In the genomic region with DNA sequence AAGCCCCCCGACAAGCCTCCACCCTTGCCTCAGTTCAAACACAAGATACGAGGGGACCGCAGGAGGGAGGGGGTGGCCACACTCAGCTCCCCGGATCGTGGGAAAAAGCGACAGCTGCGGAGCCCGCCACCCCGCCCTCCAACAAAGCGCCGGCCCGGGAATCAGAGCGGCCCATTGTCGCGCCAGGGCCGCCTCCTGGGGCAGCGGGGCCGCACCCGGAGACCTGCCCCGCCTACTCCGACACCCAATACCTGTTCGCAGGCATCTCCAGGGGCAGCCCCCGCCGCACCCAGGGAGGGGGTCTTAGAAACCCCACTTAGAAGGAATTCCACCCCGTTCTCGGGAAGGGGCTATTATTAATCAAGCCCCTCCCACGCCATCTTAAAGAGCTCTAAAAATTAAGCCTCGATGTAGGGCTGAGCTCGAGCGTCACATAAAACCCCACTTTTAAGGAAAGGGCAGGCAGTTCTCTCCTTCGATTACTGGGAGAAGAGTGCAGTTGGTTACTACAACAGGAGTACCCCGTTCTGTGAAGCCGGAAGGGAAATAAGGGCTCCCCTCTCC, we compare ENCODE assay signal across 8 mouse cellular contexts. TPM values are rescaled to one million over a fixed set of nuclear protein-coding genes. Genes with fewer than 3 reads are reported as not detected.
A peak's percentile ranks its signal among the peaks of the same experiment; 100 is the strongest.
DNase-seq lines count a peak whose midpoint lies in the region; ATAC-seq and TF ChIP-seq lines count a peak whose summit lies in the region.

No protein-coding gene starts in this region.

- DNase-seq in left cerebral cortex, postnatal 4 days: peak; percentile 60
- no peak for DNase-seq in left cerebral cortex, postnatal 36 days (ENCODE audit: low spot score in 2 of 2)
- peak; percentile 94 for DNase-seq in brain, embryonic 14.5 days (ENCODE audit: low read depth)
- peak; percentile 74 for DNase-seq in lung, postnatal 0 days (ENCODE audit: low spot score)
- peak; percentile 28 for DNase-seq in splenic B cell, adult 2 months (ENCODE audit: low read depth, low spot score)
- DNase-seq in left cerebral cortex, postnatal 14 days (ENCODE audit: low spot score in 2 of 2): no peak

- H3K4me1 ChIP-seq in heart, embryonic 12.5 days (replicated peaks): peaks cover 60% of the 10 kb centered on the region
- peaks cover 74% of the 10 kb centered on the region for H3K4me1 ChIP-seq in kidney, embryonic 16.5 days (ENCODE audit: insufficient read depth, low read length)
- H3K4me1 ChIP-seq in lung, postnatal 0 days (ENCODE audit: insufficient read depth, low read depth, low read length): peaks cover 52% of the 10 kb centered on the region

- under 1% methylated on average over 33 of the region's 33 CpGs for WGBS in heart, embryonic 12.5 days
- WGBS in kidney, embryonic 16.5 days: under 1% methylated on average over 33 of the region's 33 CpGs
- under 1% methylated on average over 33 of the region's 33 CpGs for WGBS in lung, postnatal 0 days

- no peak for TF ChIP-seq EP300 in lung, postnatal 0 days (IDR thresholded peaks at IDR 0.05)

- no peak for ATAC-seq in heart, embryonic 12.5 days (ENCODE audit: insufficient number of reproducible peaks, low FRiP score)
- no peak; the same call in 1 of the 2 replicates for ATAC-seq in kidney, embryonic 16.5 days (ENCODE audit: low FRiP score, low TSS enrichment)
- ATAC-seq in lung, postnatal 0 days: peak; percentile 14; the same call in 1 of the 2 replicates

- 0 out of 2 replicates have a peak, but pooled peaks have one; percentile 26 for TF ChIP-seq POLR2A in brain, embryonic 14.5 days (IDR thresholded peaks at IDR 0.05; ENCODE audit: borderline replicate concordance, extremely low read depth, insufficient read depth, insufficient read length, poor library complexity, severe bottlenecking)

- peak overlapping the region; percentile 69 for H3K4me2 ChIP-seq in heart, embryonic 12.5 days
- peak overlapping the region; percentile 70 for H3K4me2 ChIP-seq in kidney, embryonic 16.5 days (replicated peaks; ENCODE audit: low read depth, low read length)
- peak overlapping the region; percentile 81 for H3K4me2 ChIP-seq in lung, postnatal 0 days (replicated peaks; ENCODE audit: low read depth, low read length)

- H3K27ac ChIP-seq in heart, embryonic 12.5 days (ENCODE audit: poor library complexity, severe bottlenecking): peak overlapping the region; percentile 52
- H3K27ac ChIP-seq in kidney, embryonic 16.5 days (ENCODE audit: low read length): peak overlapping the region; percentile 89
- peak overlapping the region; percentile 93 for H3K27ac ChIP-seq in lung, postnatal 0 days (ENCODE audit: low read length)

- H3K36me3 ChIP-seq in heart, embryonic 12.5 days: no peaks in the 10 kb centered on the region
- peaks cover 13% of the 10 kb centered on the region; the same call in 1 of the 2 replicates for H3K36me3 ChIP-seq in kidney, embryonic 16.5 days (ENCODE audit: insufficient read depth, low read length)
- no peaks in the 10 kb centered on the region for H3K36me3 ChIP-seq in lung, postnatal 0 days (ENCODE audit: insufficient read depth, low read length)
- H3K36me3 ChIP-seq in splenic B cell, adult 2 months (ENCODE audit: control insufficient read depth, insufficient read depth, low read length, poor library complexity, severe bottlenecking): no peaks in the 10 kb centered on the region

- intact Hi-C loops in left cerebral cortex, postnatal 4 days (cut with DNase I): no loop called here
- intact Hi-C loops in left cerebral cortex, postnatal 36 days (cut with DNase I): no loop called here
- intact Hi-C loops in left cerebral cortex, postnatal 14 days (cut with DNase I): loop anchor here (5.0 kb wide), 2 partner anchors 45 to 55 kb away; a partner anchor contains a TSS

- TF ChIP-seq CTCF in brain, embryonic 14.5 days (IDR thresholded peaks at IDR 0.05; ENCODE audit: borderline replicate concordance, extremely low read depth, insufficient read depth, insufficient read length): no peak
- TF ChIP-seq CTCF in lung, postnatal 0 days (IDR thresholded peaks at IDR 0.05): no peak

- peak overlapping the region; percentile 74 for H3K9ac ChIP-seq in heart, embryonic 12.5 days
- H3K9ac ChIP-seq in kidney, embryonic 16.5 days (replicated peaks; ENCODE audit: low read length): peak overlapping the region; percentile 93
- H3K9ac ChIP-seq in lung, postnatal 0 days (replicated peaks; ENCODE audit: low read depth): peak overlapping the region; percentile 93

- peak overlapping the region; percentile 57 for H3K4me3 ChIP-seq in heart, embryonic 12.5 days
- peak overlapping the region; percentile 87 for H3K4me3 ChIP-seq in kidney, embryonic 16.5 days (ENCODE audit: low read length)
- H3K4me3 ChIP-seq in lung, postnatal 0 days (ENCODE audit: low read depth, low read length): peak overlapping the region; percentile 92

- peaks cover 19% of the 10 kb centered on the region for H3K27me3 ChIP-seq in heart, embryonic 12.5 days (replicated peaks)
- no peaks in the 10 kb centered on the region for H3K27me3 ChIP-seq in kidney, embryonic 16.5 days (ENCODE audit: insufficient read depth, low read length)
- H3K27me3 ChIP-seq in lung, postnatal 0 days (replicated peaks; ENCODE audit: insufficient read depth, low read length): no peaks in the 10 kb centered on the region
- no peaks in the 10 kb centered on the region for H3K27me3 ChIP-seq in splenic B cell, adult 2 months (ENCODE audit: control insufficient read depth, insufficient read depth, low read length, poor library complexity, severe bottlenecking)

- no peaks in the 10 kb centered on the region for H3K9me3 ChIP-seq in heart, embryonic 12.5 days (replicated peaks)
- no peaks in the 10 kb centered on the region for H3K9me3 ChIP-seq in kidney, embryonic 16.5 days (ENCODE audit: low read length)
- H3K9me3 ChIP-seq in lung, postnatal 0 days (ENCODE audit: low read length): no peaks in the 10 kb centered on the region

RNA-seq across cellular contexts. Expression of a gene that starts 14.1 kb away (rescaled TPM):
- total RNA-seq in left cerebral cortex, postnatal 4 days (2021): 10 to 100 TPM; 39.5 to 42.1 TPM
- 10 to 100 TPM; 24.5 to 28.5 TPM for total RNA-seq in left cerebral cortex, postnatal 36 days (2021)
- 30.5 and 42.4 TPM in 2 replicates for polyA plus RNA-seq in brain, embryonic 14.5 days (2012; rRNA removed)
- 20.4 TPM in 2 replicates for polyA plus RNA-seq in heart, embryonic 12.5 days (2016; fragmentation: Nextera tagmentation; extraction: Ambion mirVana)
- 23.7 and 27.0 TPM in 2 replicates for polyA plus RNA-seq in kidney, embryonic 16.5 days (2015; fragmentation: Nextera tagmentation; extraction: Ambion mirVana)
- polyA plus RNA-seq in lung, postnatal 0 days (2015; fragmentation: Nextera tagmentation; extraction: Ambion mirVana): 11.8 and 14.7 TPM in 2 replicates
- total RNA-seq in left cerebral cortex, postnatal 14 days (2021): 10 to 100 TPM; 23.6 to 27.5 TPM

RNA-seq across cellular contexts. Expression of a gene that starts 57.4 kb away (rescaled TPM):
- 10 to 100 TPM; 52.3 to 52.6 TPM for total RNA-seq in left cerebral cortex, postnatal 4 days (2021)
- 10 to 100 TPM; 39.0 to 52.3 TPM for total RNA-seq in left cerebral cortex, postnatal 36 days (2021)
- 50.0 and 60.0 TPM in 2 replicates for polyA plus RNA-seq in brain, embryonic 14.5 days (2012; rRNA removed)
- 22.6 and 24.5 TPM in 2 replicates for polyA plus RNA-seq in heart, embryonic 12.5 days (2016; fragmentation: Nextera tagmentation; extraction: Ambion mirVana)
- 27.6 and 28.6 TPM in 2 replicates for polyA plus RNA-seq in kidney, embryonic 16.5 days (2015; fragmentation: Nextera tagmentation; extraction: Ambion mirVana)
- 10.2 and 13.1 TPM in 2 replicates for polyA plus RNA-seq in lung, postnatal 0 days (2015; fragmentation: Nextera tagmentation; extraction: Ambion mirVana)
- total RNA-seq in left cerebral cortex, postnatal 14 days (2021): 10 to 100 TPM; 42.3 to 45.5 TPM

Comparison
In these comparisons a context has a peak if more than half of its experiments do, and no peak if none do; other contexts are left out.
1. DNase-seq: peak in left cerebral cortex, postnatal 4 days (single experiment), brain, embryonic 14.5 days (single experiment), lung, postnatal 0 days (single experiment) and splenic B cell, adult 2 months (single experiment); none in left cerebral cortex, postnatal 36 days (0 of 2) and left cerebral cortex, postnatal 14 days (0 of 2).
2. Peak in every context shown above with its lines, with median percentiles within 50 percentile points of each other: H3K27ac ChIP-seq, H3K4me2 ChIP-seq, H3K4me3 ChIP-seq and H3K9ac ChIP-seq.